Comparison of ENCODE assay signal across 22 mouse cellular contexts in the genomic region with DNA sequence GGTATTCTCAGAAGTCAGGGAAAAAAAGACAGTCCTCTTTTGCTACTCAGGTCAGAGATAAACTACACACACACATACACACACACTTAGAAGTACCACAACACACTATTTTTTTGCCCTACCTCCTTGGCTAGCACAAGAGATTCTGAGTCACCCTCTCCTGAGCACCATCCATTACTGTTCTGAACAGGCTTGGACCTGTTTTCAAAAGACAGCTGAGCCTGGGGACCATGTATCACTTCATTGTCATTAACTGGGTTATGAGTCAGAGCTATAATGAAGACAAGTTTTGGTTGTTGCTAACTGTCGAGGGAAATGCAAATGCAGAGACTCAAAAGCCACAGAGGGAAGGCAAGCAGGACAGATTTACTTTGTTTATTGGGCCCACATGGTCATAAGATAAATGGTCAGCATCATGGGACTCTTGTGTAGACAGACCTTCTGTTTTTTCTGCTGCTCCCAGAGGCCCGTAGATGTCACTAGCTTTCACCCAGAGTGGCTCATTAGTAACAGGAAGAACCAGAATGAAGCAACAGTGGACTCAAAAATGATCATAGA. TPM values are rescaled to one million over a fixed set of nuclear protein-coding genes. Genes with fewer than 3 reads are reported as not detected.
DNase-seq lines count a peak whose midpoint lies in the region; ATAC-seq lines count a peak whose summit lies in the region.
"Had no signal": no experiment of that assay in that cellular context is flagged by ENCODE, and none has a peak within 500 bp of the region (broad histone marks: within the 10 kb centered on the region; RNA-seq: fewer than 3 reads in every experiment).

No protein-coding gene starts in this region.

- no peaks in the 10 kb centered on the region for H3K27me3 ChIP-seq in kidney, embryonic 16.5 days (ENCODE audit: insufficient read depth, low read length)
- no peaks in the 10 kb centered on the region for H3K27me3 ChIP-seq in stomach, embryonic 16.5 days (ENCODE audit: control insufficient read depth, insufficient read depth, low read length)
- H3K27me3 ChIP-seq: midbrain, embryonic 13.5 days; Patski had no signal

- H3K27ac ChIP-seq in kidney, embryonic 16.5 days (ENCODE audit: low read length) = no peak overlapping the region
- H3K27ac ChIP-seq in stomach, embryonic 16.5 days (ENCODE audit: low read length) = no peak overlapping the region
- H3K27ac ChIP-seq: midbrain, embryonic 13.5 days had no signal

- DNase-seq in adrenal gland, postnatal 14 days = peak; percentile 3
- no peak for DNase-seq in adrenal gland, adult 8-10 months
- peak; percentile 10 for DNase-seq in kidney, adult 11 months
- peak; percentile 9 for DNase-seq in urinary bladder, postnatal 14 days (ENCODE audit: low spot score)
- DNase-seq in urinary bladder, postnatal 25 days (ENCODE audit: low spot score) = no peak
- DNase-seq in right cerebral cortex, postnatal 4 days = no peak
- DNase-seq: cerebellum, postnatal 10 days; embryo, embryonic 11 days; heart, postnatal 14 days; liver; lung, adult 18-20 months; lung, postnatal 4 days; thymus, postnatal 36 days had no signal

- H3K9me3 ChIP-seq in kidney, embryonic 16.5 days (ENCODE audit: low read length) = no peaks in the 10 kb centered on the region
- no peaks in the 10 kb centered on the region for H3K9me3 ChIP-seq in stomach, embryonic 16.5 days (replicated peaks; ENCODE audit: control insufficient read depth, low read length)
- H3K9me3 ChIP-seq: midbrain, embryonic 13.5 days had no signal

- no peak overlapping the region for H3K4me3 ChIP-seq in kidney, embryonic 16.5 days (ENCODE audit: low read length)
- H3K4me3 ChIP-seq in stomach, embryonic 16.5 days (replicated peaks; ENCODE audit: low read length) = no peak overlapping the region
- H3K4me3 ChIP-seq: midbrain, embryonic 13.5 days had no signal

- H3K4me1 ChIP-seq in kidney, embryonic 16.5 days (ENCODE audit: insufficient read depth, low read length) = peaks cover 4% of the 10 kb centered on the region; the same call in 1 of the 2 replicates
- no peaks in the 10 kb centered on the region for H3K4me1 ChIP-seq in stomach, embryonic 16.5 days (ENCODE audit: control insufficient read depth, insufficient read depth, low read length)

- H3K9ac ChIP-seq in kidney, embryonic 16.5 days (replicated peaks; ENCODE audit: low read length) = no peak overlapping the region
- no peak overlapping the region for H3K9ac ChIP-seq in stomach, embryonic 16.5 days (ENCODE audit: low read length)
- H3K9ac ChIP-seq: midbrain, embryonic 13.5 days had no signal

- H3K36me3 ChIP-seq in kidney, embryonic 16.5 days (ENCODE audit: insufficient read depth, low read length) = no peaks in the 10 kb centered on the region
- no peaks in the 10 kb centered on the region for H3K36me3 ChIP-seq in stomach, embryonic 16.5 days (ENCODE audit: control insufficient read depth, insufficient read depth, low read length)
- H3K36me3 ChIP-seq: midbrain, embryonic 13.5 days had no signal

- no peak for ATAC-seq in kidney, embryonic 16.5 days (ENCODE audit: low FRiP score, low TSS enrichment)
- ATAC-seq in stomach, embryonic 16.5 days (ENCODE audit: insufficient read depth, low FRiP score) = peak; percentile 58; the same call in 1 of the 2 replicates
- ATAC-seq: forebrain, embryonic 16.5 days; inflammation-experienced regulatory T-cells, adult 6 months; midbrain, embryonic 13.5 days; Patski had no signal

- no peak overlapping the region for H3K4me2 ChIP-seq in kidney, embryonic 16.5 days (replicated peaks; ENCODE audit: low read depth, low read length)
- H3K4me2 ChIP-seq in stomach, embryonic 16.5 days (ENCODE audit: low read depth, low read length) = no peak overlapping the region
- H3K4me2 ChIP-seq: midbrain, embryonic 13.5 days had no signal

- 57% methylated on average over 2 of the region's 2 CpGs for WGBS in kidney, embryonic 16.5 days
- 36% methylated on average over 2 of the region's 2 CpGs for WGBS in stomach, embryonic 16.5 days

RNA-seq across cellular contexts. Expression of a gene that starts 48.3 kb away (rescaled TPM):
- not detected in 2 replicates for total RNA-seq in adrenal gland, postnatal 14 days (2021)
- total RNA-seq in adrenal gland, adult 8-10 months (2022) = not detected
- polyA plus RNA-seq in kidney, embryonic 16.5 days (2015; fragmentation: Nextera tagmentation; extraction: Ambion mirVana) = 1.8 and 2.7 TPM in 2 replicates
- 0.40 and 0.45 TPM in 2 replicates for polyA plus RNA-seq in stomach, embryonic 16.5 days (2015; fragmentation: Nextera tagmentation; extraction: Ambion mirVana)
- total RNA-seq: gastrocnemius, adult 8-10 months; heart, postnatal 14 days; layer of hippocampus, adult 8-10 months; left cerebral cortex, adult 8-10 months had no signal
- polyA plus RNA-seq: forebrain, embryonic 16.5 days; inflammation-experienced regulatory T-cells, adult 6 months; midbrain, embryonic 13.5 days; Patski had no signal

Comparison
In these comparisons a context has a peak if more than half of its experiments do, and no peak if none do; other contexts are left out.
1. DNase-seq: peak in adrenal gland, postnatal 14 days (single experiment), kidney, adult 11 months (single experiment) and urinary bladder, postnatal 14 days (single experiment); none in adrenal gland, adult 8-10 months (single experiment), urinary bladder, postnatal 25 days (single experiment) and right cerebral cortex, postnatal 4 days (single experiment).